Mouse (Mus musculus): ENCODE data around the gene Pfkfb4. TPM values are rescaled to one million over a fixed set of nuclear protein-coding genes. Genes with fewer than 3 reads are reported as not detected.

The Pfkfb4 gene
- polyA plus RNA-seq (2017; shearing (Covaris generic)) = 1 to 10 TPM; 5.4 to 8.1 TPM

GRCm38 (mm10) chr9:108991428-108992084, at the start of gene Pfkfb4:
TSS of gene Pfkfb4 (plus strand) at chr9:108991778.

GRCm38 (mm10) chr9:108953081-108953636, 38.4 kb upstream of the Pfkfb4 start, which contains the start of gene Col7a1:
TSS of gene Col7a1 (plus strand) at chr9:108953586.

GRCm38 (mm10) chr9:108985710-108986109, 5.9 kb upstream of the Pfkfb4 start, which contains the start of gene Ucn2:
TSS of gene Ucn2 (plus strand) at chr9:108986010.

GRCm38 (mm10) chr9:109038086-109038895, 46.7 kb downstream of the Pfkfb4 start, which contains the start of gene Shisa5:
TSS of gene Shisa5 (plus strand) at chr9:109038565.

GRCm38 (mm10) chr9:109059136-109059903, 67.7 kb downstream of the Pfkfb4 start, which contains the start of gene Trex1:
TSS of gene Trex1 (minus strand) at chr9:109059734.

GRCm38 (mm10) chr9:109073661-109074573, 82.3 kb downstream of the Pfkfb4 start, which contains the start of gene Atrip:
TSS of gene Atrip (minus strand) at chr9:109074124.

Other genes starting within 250 kb of the Pfkfb4 start
- 10 to 100 TPM; 13.1 to 13.8 TPM for gene Ip6k2, start 208.0 kb upstream of the Pfkfb4 start, polyA plus RNA-seq (2017; shearing (Covaris generic))
- gene Nckipsd, start 183.4 kb upstream of the Pfkfb4 start, polyA plus RNA-seq (2017; shearing (Covaris generic)) = 10 to 100 TPM; 15.6 to 21.2 TPM
- under 1 TPM; 0.04 to 0.64 TPM for gene Celsr3, start 165.5 kb upstream of the Pfkfb4 start, polyA plus RNA-seq (2017; shearing (Covaris generic))
- gene Slc26a6, start 138.5 kb upstream of the Pfkfb4 start, polyA plus RNA-seq (2017; shearing (Covaris generic)) = 10 to 100 TPM; 14.3 to 22.6 TPM
- not detected for gene Tmem89, start 77.2 kb upstream of the Pfkfb4 start, polyA plus RNA-seq (2017; shearing (Covaris generic))
- gene Uqcrc1, start 55.1 kb upstream of the Pfkfb4 start, polyA plus RNA-seq (2017; shearing (Covaris generic)) = 100 to 1,000 TPM; 280 to 352 TPM
- 1 to 10 TPM in 1 of 2 experiments, under 1 TPM in 1; 0.57 to 5.2 TPM for gene Col7a1, start 38.2 kb upstream of the Pfkfb4 start, polyA plus RNA-seq (2017; shearing (Covaris generic))
- not detected for gene Ucn2, start 5.8 kb upstream of the Pfkfb4 start, polyA plus RNA-seq (2017; shearing (Covaris generic))
- gene Shisa5, start 46.8 kb downstream of the Pfkfb4 start, polyA plus RNA-seq (2017; shearing (Covaris generic)) = 1,000 to 10,000 TPM; 3,949 to 4,230 TPM
- gene Trex1, start 68.0 kb downstream of the Pfkfb4 start, polyA plus RNA-seq (2017; shearing (Covaris generic)) = 100 to 1,000 TPM in 1 of 2 experiments, 10 to 100 TPM in 1; 75.8 to 103 TPM
- 10 to 100 TPM; 20.3 to 33.3 TPM for gene Atrip, start 82.3 kb downstream of the Pfkfb4 start, polyA plus RNA-seq (2017; shearing (Covaris generic))
- gene Ccdc51, start 90.7 kb downstream of the Pfkfb4 start, polyA plus RNA-seq (2017; shearing (Covaris generic)) = 10 to 100 TPM; 14.1 to 15.8 TPM
- 100 to 1,000 TPM; 511 TPM for gene Tma7, start 90.8 kb downstream of the Pfkfb4 start, polyA plus RNA-seq (2017; shearing (Covaris generic))
- gene Plxnb1, start 103.6 kb downstream of the Pfkfb4 start, polyA plus RNA-seq (2017; shearing (Covaris generic)) = 1 to 10 TPM; 4.4 to 5.4 TPM
- under 1 TPM; 0.40 to 0.59 TPM for gene Fbxw21, start 170.3 kb downstream of the Pfkfb4 start, polyA plus RNA-seq (2017; shearing (Covaris generic))
- gene Fbxw13, start 204.2 kb downstream of the Pfkfb4 start, polyA plus RNA-seq (2017; shearing (Covaris generic)) = under 1 TPM in 1 of 2 experiments, not detected in 1; 0.18 TPM
- gene Fbxw20, start 243.0 kb downstream of the Pfkfb4 start, polyA plus RNA-seq (2017; shearing (Covaris generic)) = 1 to 10 TPM in 1 of 2 experiments, not detected in 1; 1.1 TPM